Mouse (Mus musculus): ENCODE measurements around the gene Spire2. TPM values are rescaled to one million over a fixed set of nuclear protein-coding genes. Genes with fewer than 3 reads are reported as not detected.

Gene Spire2
- polyA plus RNA-seq, 1 experiment from 2014 or later = 2.8 TPM

GRCm38 (mm10) chr8:123340071-123340470 is 7.6 kb downstream of the Spire2 start:
- H3K9me3 ChIP-seq (ENCODE audit: control insufficient read depth, low read length) = no peaks in the 10 kb centered on the region
- H3K9ac ChIP-seq (ENCODE audit: low read depth, low read length) = no peak overlapping the region
- H3K4me3 ChIP-seq (ENCODE audit: low read depth, low read length) = no peak overlapping the region
- WGBS = 95% methylated on average over 4 of the region's 4 CpGs
- H3K4me1 ChIP-seq (ENCODE audit: control insufficient read depth, insufficient read depth, low read length) = no peaks in the 10 kb centered on the region
- no peak overlapping the region for H3K27ac ChIP-seq (replicated peaks; ENCODE audit: low read depth, low read length)
- DNase-seq (ENCODE audit: low spot score) (no peak), ATAC-seq (ENCODE audit: low read depth) (no peak)
- H3K36me3 ChIP-seq (ENCODE audit: control insufficient read depth, insufficient read depth, low read length) = no peaks in the 10 kb centered on the region
- H3K4me2 ChIP-seq (ENCODE audit: low read depth, low read length) = no peak overlapping the region
- no peaks in the 10 kb centered on the region for H3K27me3 ChIP-seq (replicated peaks; ENCODE audit: control insufficient read depth, insufficient read depth, low read length)

DNA sequence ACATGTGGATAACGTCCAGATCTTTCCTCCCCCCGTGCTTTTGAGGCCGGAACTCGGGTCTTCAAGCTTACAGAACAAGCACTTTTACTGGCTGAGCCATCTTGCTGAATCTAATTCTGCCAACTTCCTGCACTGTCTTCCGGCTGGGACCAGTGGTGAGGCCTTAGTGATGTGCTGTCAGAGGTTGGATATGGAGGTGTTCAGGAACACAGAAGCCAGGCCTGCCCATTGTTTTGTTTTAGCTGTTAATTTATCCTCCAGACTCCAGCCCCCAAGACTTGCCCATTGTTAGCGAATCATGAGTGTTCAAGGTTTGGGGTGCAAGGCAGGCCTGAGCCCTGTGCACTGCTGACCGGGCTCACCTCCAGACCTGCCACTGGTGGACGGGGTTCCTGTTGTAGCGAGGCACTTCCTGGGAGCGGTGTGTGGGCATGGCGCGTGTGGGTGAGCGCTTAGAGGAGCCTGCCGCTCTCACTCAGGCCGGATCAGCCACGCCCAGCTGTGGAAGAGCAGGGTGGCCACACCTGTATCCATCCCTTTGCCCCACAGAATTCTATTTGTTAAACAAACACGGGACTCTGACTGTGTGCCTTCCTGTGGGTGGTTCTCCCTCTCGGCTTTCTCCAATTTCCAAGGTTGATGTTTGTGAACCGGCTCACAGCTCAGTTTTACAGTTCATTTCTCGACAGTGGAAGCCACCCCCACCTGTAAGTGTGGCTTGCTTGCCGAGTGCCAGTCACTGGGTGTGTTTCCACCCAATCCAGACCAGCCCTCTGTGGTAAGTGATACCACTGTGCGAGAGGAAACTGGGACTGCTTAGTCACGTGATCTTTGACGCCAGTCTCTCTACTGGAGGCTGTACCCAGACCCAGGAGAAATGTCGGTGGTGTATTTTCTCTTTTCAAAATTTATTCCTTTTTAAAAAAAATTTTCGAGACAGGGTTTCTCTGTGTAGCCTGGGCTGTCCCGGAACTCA is 8.8 kb downstream of the Spire2 start:
- H3K27ac ChIP-seq (replicated peaks; ENCODE audit: low read depth, low read length) = no peak overlapping the region
- no peaks in the 10 kb centered on the region for H3K4me1 ChIP-seq (ENCODE audit: control insufficient read depth, insufficient read depth, low read length)
- 84% methylated on average over 27 of the region's 27 CpGs for WGBS
- DNase-seq (ENCODE audit: low spot score) (no peak), ATAC-seq (ENCODE audit: low read depth) (no peak)
- H3K36me3 ChIP-seq (ENCODE audit: control insufficient read depth, insufficient read depth, low read length) = no peaks in the 10 kb centered on the region
- no peak overlapping the region for H3K4me3 ChIP-seq (ENCODE audit: low read depth, low read length)
- H3K27me3 ChIP-seq (replicated peaks; ENCODE audit: control insufficient read depth, insufficient read depth, low read length) = no peaks in the 10 kb centered on the region
- no peaks in the 10 kb centered on the region for H3K9me3 ChIP-seq (ENCODE audit: control insufficient read depth, low read length)
- H3K9ac ChIP-seq (ENCODE audit: low read depth, low read length) = no peak overlapping the region
- H3K4me2 ChIP-seq (ENCODE audit: low read depth, low read length) = no peak overlapping the region

DNA sequence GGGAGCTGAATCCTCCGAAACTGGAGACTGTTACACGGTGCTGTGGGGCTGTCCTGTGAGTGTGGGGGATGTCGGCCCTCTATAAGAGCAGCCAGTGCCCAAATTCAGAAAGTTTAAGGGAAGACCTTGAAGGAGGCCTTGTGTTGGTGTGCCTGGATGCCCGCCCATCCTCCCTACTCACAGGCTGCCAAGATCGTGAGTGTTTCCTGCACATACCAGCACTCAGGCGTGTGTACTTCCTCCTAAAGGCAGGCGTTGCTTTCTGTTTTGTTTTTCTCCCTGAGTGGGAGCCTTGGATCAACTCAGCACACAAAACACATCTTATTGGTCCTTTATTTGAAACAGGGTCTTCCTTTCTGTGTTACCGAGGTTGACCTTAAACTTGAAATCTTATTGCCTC is 9.7 kb downstream of the Spire2 start:
- Histone ChIP-seq H3K9ac (ENCODE audit: low read depth, low read length) (no peak overlapping the region), H3K27ac (replicated peaks; ENCODE audit: low read depth, low read length) (no peak overlapping the region), H3K4me2 (ENCODE audit: low read depth, low read length) (no peak overlapping the region), H3K36me3 (ENCODE audit: control insufficient read depth, insufficient read depth, low read length) (no peaks in the 10 kb centered on the region), H3K4me3 (ENCODE audit: low read depth, low read length) (no peak overlapping the region), H3K4me1 (ENCODE audit: control insufficient read depth, insufficient read depth, low read length) (no peaks in the 10 kb centered on the region), H3K27me3 (replicated peaks; ENCODE audit: control insufficient read depth, insufficient read depth, low read length) (no peaks in the 10 kb centered on the region), H3K9me3 (ENCODE audit: control insufficient read depth, low read length) (no peaks in the 10 kb centered on the region)
- DNase-seq (ENCODE audit: low spot score) (no peak), ATAC-seq (ENCODE audit: low read depth) (no peak)
- WGBS = 74% methylated on average over 8 of the region's 8 CpGs

- DNase-seq (ENCODE audit: low spot score) (no peak), ATAC-seq (ENCODE audit: low read depth) (no peak)
- WGBS = 68% methylated on average over 7 of the region's 7 CpGs
- Histone ChIP-seq H3K4me1 (ENCODE audit: control insufficient read depth, insufficient read depth, low read length) (peaks cover 3% of the 10 kb centered on the region; the same call in 1 of the 2 replicates), H3K9ac (ENCODE audit: low read depth, low read length) (no peak overlapping the region), H3K36me3 (ENCODE audit: control insufficient read depth, insufficient read depth, low read length) (no peaks in the 10 kb centered on the region), H3K27me3 (replicated peaks; ENCODE audit: control insufficient read depth, insufficient read depth, low read length) (no peaks in the 10 kb centered on the region), H3K9me3 (ENCODE audit: control insufficient read depth, low read length) (no peaks in the 10 kb centered on the region), H3K4me2 (ENCODE audit: low read depth, low read length) (no peak overlapping the region), H3K4me3 (ENCODE audit: low read depth, low read length) (no peak overlapping the region), H3K27ac (replicated peaks; ENCODE audit: low read depth, low read length) (no peak overlapping the region)
Measured at GRCm38 (mm10) chr8:123342911-123343310, 10.4 kb downstream of the Spire2 start.

DNA sequence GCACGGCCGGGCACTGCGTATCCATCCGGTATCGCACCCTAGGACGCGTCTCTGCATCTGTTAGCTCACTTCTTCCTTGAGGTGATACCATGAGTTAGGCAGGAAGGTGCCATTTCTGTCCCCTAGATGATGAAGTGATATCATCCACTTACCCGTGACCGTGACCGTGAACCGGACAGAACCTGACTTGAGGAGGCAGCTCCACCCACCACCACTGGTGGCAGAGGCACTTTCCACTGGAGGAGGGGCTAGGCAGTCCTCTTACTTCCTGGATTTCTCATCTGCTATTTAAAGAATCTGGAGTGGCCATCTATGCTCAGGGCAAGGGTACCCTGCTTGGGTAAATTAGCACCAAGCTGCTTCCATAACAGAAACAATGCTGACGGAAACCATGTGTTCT is 10.9 kb downstream of the Spire2 start:
- Histone ChIP-seq H3K9me3 (ENCODE audit: control insufficient read depth, low read length) (no peaks in the 10 kb centered on the region), H3K9ac (ENCODE audit: low read depth, low read length) (no peak overlapping the region), H3K4me2 (ENCODE audit: low read depth, low read length) (no peak overlapping the region), H3K36me3 (ENCODE audit: control insufficient read depth, insufficient read depth, low read length) (no peaks in the 10 kb centered on the region), H3K4me1 (ENCODE audit: control insufficient read depth, insufficient read depth, low read length) (peaks cover 6% of the 10 kb centered on the region), H3K4me3 (ENCODE audit: low read depth, low read length) (no peak overlapping the region), H3K27me3 (replicated peaks; ENCODE audit: control insufficient read depth, insufficient read depth, low read length) (no peaks in the 10 kb centered on the region), H3K27ac (replicated peaks; ENCODE audit: low read depth, low read length) (no peak overlapping the region)
- DNase-seq (ENCODE audit: low spot score) = no peak
- ATAC-seq (ENCODE audit: low read depth) = 0 out of 2 replicates have a peak, but pooled peaks have one; percentile 37
- 75% methylated on average over 12 of the region's 12 CpGs for WGBS

- H3K9ac ChIP-seq (ENCODE audit: low read depth, low read length) = no peak overlapping the region
- H3K27me3 ChIP-seq (replicated peaks; ENCODE audit: control insufficient read depth, insufficient read depth, low read length) = no peaks in the 10 kb centered on the region
- no peaks in the 10 kb centered on the region for H3K36me3 ChIP-seq (ENCODE audit: control insufficient read depth, insufficient read depth, low read length)
- ATAC-seq (ENCODE audit: low read depth) (no peak), DNase-seq (ENCODE audit: low spot score) (no peak)
- no peaks in the 10 kb centered on the region for H3K9me3 ChIP-seq (ENCODE audit: control insufficient read depth, low read length)
- 75% methylated on average over 8 of the region's 8 CpGs for WGBS
- H3K4me2 ChIP-seq (ENCODE audit: low read depth, low read length) = no peak overlapping the region
- no peak overlapping the region for H3K4me3 ChIP-seq (ENCODE audit: low read depth, low read length)
- H3K27ac ChIP-seq (replicated peaks; ENCODE audit: low read depth, low read length) = no peak overlapping the region
- peaks cover 6% of the 10 kb centered on the region for H3K4me1 ChIP-seq (ENCODE audit: control insufficient read depth, insufficient read depth, low read length)
Measured at GRCm38 (mm10) chr8:123345135-123345534, 12.6 kb downstream of the Spire2 start.

DNA sequence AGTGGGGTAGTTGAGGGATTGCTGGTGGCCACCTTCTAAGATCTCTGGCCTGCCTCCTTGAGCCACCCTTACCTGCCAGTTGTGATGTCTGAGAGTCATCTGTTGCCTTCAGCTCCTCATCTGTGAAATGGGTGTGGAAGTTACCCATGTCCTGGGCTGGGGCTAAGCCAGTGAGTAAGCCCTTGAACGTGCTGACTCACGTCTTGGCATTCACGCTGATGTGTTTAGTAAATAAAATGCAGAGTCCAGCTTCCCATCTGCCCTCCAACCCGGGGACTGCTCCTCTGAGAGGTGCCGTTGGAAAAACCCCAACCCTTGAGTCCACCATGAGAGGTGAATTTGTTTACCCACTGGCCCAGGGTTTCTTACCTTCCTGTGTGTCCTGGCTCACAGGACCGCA is 13.3 kb downstream of the Spire2 start:
- Histone ChIP-seq H3K36me3 (ENCODE audit: control insufficient read depth, insufficient read depth, low read length) (no peaks in the 10 kb centered on the region), H3K4me1 (ENCODE audit: control insufficient read depth, insufficient read depth, low read length) (peaks cover 6% of the 10 kb centered on the region), H3K9me3 (ENCODE audit: control insufficient read depth, low read length) (no peaks in the 10 kb centered on the region), H3K27ac (replicated peaks; ENCODE audit: low read depth, low read length) (no peak overlapping the region), H3K9ac (ENCODE audit: low read depth, low read length) (no peak overlapping the region), H3K4me2 (ENCODE audit: low read depth, low read length) (no peak overlapping the region), H3K4me3 (ENCODE audit: low read depth, low read length) (no peak overlapping the region), H3K27me3 (replicated peaks; ENCODE audit: control insufficient read depth, insufficient read depth, low read length) (no peaks in the 10 kb centered on the region)
- no peak for DNase-seq (ENCODE audit: low spot score)
- WGBS = 87% methylated on average over 6 of the region's 6 CpGs
- ATAC-seq (ENCODE audit: low read depth) = no peak

DNA sequence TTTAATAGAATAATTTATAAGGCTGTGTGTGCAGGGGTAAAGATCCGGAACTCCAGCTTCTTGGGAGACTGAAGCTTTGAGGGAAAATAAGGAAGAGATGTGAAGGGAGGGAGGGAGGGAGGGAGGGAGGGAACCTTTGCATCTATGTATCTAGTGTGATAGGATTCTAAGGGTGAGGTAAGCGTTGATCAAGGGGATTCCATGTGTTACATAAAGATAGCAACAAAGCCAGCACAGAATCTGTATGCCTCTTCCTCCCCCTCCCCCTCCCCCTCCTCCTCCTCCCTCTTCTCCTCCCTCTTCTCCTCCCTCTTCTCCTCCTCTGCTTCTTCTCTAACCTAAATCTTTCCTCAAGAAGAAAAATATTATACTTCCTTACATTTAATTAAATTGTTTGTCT is 14.8 kb downstream of the Spire2 start:
- H3K4me1 ChIP-seq (ENCODE audit: control insufficient read depth, insufficient read depth, low read length) = peaks cover 6% of the 10 kb centered on the region
- DNase-seq (ENCODE audit: low spot score) = no peak
- ATAC-seq (ENCODE audit: low read depth) = no peak
- H3K27me3 ChIP-seq (replicated peaks; ENCODE audit: control insufficient read depth, insufficient read depth, low read length) = no peaks in the 10 kb centered on the region
- WGBS = 75% methylated on average over 2 of the region's 2 CpGs
- no peaks in the 10 kb centered on the region for H3K36me3 ChIP-seq (ENCODE audit: control insufficient read depth, insufficient read depth, low read length)
- H3K27ac ChIP-seq (replicated peaks; ENCODE audit: low read depth, low read length) = no peak overlapping the region
- no peak overlapping the region for H3K4me3 ChIP-seq (ENCODE audit: low read depth, low read length)
- no peak overlapping the region for H3K9ac ChIP-seq (ENCODE audit: low read depth, low read length)
- no peaks in the 10 kb centered on the region for H3K9me3 ChIP-seq (ENCODE audit: control insufficient read depth, low read length)
- H3K4me2 ChIP-seq (ENCODE audit: low read depth, low read length) = no peak overlapping the region

All from embryonic facial prominence, embryonic 14.5 days (tissue).